Mouse (Mus musculus): ENCODE results near the gene Crybb3.

- TF ChIP-seq MAFK (IDR thresholded peaks at IDR 0.05; ENCODE audit: insufficient read depth, low read depth, low read length) (no peak), HCFC1 (IDR thresholded peaks at IDR 0.05; ENCODE audit: borderline replicate concordance, insufficient read depth, low read length) (no peak)
Measured at GRCm38 (mm10) chr5:113108165-113108764, 26.9 kb upstream of the Crybb3 start.

Measured in ES-E14 (cell line).